Mouse (Mus musculus): ENCODE results near the gene Fgd1.
A peak's percentile ranks its signal among the peaks of the same experiment; 100 is the strongest.

Fgd1 gene

GRCm38 (mm10) chrX:151045850-151046249 is at the start of gene Fgd1:
Gene Fgd1 (plus strand): TSS chrX:151046150.
- no peak for DNase-seq

DNA sequence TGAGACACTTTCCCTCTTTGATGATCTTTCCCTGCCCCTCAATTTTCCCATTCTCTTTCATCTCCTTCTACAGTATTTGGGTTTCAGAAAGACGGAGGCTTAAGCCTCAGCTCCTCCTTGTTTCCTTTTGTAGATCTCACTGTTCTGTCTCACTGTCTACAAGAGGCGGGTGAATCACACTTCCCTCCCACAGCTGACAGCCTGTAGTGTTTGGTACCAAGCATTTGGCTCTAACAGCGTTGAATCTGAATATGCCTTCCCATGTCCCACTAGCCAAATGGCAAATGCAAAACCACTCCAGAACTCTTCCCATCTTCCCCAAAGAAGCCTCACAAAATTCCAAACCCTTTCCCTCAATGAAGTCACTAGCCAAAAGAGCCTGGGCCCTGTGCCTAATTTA is 49.2 kb upstream of the Fgd1 start:
- DNase-seq, result no peak

GRCm38 (mm10) chrX:151016938-151017877 is 28.7 kb upstream of the Fgd1 start, which contains the start of gene Gnl3l:
Gene Gnl3l (minus strand): TSS chrX:151017322.
- DNase-seq, result peak; percentile 91

DNA sequence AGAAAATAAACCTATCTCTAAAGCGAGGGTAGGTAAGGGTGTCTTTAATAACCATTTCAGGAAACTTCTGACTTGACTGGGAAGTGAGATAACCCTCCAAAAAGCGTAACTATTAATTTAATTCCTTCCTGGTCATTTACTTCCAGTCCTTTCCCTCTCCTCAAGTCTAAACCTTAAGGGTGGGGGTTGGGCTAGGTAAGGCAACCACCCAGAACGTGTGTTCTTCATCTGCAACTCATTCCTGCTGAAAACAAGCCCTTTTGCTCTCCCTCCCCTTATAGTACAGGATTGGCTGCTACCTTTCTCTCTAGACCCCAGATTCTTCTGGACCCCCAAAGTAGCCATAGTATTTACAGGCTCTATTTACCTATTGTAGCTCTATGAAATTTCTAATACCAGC is 28.1 kb upstream of the Fgd1 start:
- peak; percentile 1 for DNase-seq

- no peak for DNase-seq
Measured at GRCm38 (mm10) chrX:151018798-151019197, 27.2 kb upstream of the Fgd1 start.

DNA sequence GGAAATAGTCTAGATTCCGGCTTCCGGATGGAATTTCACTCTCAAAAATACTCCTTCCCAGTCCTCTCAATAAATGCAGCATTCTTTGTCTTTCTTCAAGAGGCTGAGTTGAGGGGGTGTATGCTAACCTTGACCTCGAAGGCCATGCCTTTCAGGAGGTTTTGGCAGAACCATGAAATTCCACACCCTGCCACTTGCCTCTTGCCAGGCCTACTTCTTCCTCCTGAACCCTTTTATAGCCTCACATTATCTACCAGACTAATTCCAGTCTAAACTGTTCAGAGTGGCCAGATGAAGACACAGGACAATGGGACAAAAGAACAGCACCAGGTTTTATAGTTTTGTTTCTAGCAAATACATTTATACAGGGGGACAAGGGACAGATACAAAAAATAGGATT is 14.6 kb upstream of the Fgd1 start:
- no peak for DNase-seq

- no peak for DNase-seq
Measured at GRCm38 (mm10) chrX:151041223-151041622, 4.7 kb upstream of the Fgd1 start.

DNA sequence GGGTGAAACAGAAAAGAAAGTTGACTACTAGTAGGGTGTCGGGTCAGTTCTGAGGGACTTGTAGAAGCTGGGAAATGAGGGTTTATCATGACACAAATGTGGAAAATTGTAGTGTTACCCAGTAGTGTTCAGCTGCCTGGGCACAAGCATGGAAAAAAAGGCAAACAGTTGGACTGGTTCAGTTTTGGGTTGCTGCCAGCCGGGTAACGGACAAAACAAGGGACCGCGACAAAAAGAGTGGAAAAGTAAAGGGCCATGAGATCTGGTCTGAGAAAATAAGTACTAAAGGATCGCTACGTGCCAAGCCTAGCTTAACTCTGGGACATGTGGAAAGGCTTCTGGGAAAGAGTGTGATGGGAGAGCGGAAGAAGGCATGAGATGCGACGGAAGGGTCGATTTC is 371 bp downstream of the Fgd1 start:
- DNase-seq, result no peak

GRCm38 (mm10) chrX:151046777-151047430 is 954 bp downstream of the Fgd1 start:
- peak; percentile 48 for DNase-seq

- no peak for DNase-seq
Measured at GRCm38 (mm10) chrX:151047431-151048058, 1.6 kb downstream of the Fgd1 start.

DNA sequence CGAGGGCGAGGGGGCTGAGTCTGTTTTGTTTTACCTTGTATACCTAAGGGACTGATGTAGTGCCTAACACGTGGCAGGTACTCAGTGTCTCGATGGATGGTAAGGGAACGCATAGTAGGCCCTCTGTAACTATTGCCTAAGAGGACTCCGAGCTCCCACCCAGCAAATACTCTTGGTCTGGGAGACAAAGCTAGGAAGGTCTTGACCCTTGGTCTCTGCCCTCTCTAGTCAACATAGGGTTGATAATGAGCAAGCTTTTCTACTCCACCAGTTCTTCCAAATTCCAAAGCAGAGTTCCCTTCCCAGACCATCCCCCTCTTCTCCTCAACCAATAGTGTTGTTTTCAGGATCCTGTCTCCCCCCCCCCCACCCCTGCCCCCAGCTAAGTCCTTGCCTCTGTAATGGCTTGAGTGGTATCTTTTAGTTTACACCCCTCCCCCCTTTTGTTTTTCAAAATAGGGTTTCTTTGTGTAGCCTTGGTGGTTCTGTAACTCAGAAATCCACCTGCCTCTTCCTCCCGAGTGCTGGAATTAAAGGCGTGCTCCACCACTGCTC is 3.8 kb downstream of the Fgd1 start:
- DNase-seq, result no peak

DNA sequence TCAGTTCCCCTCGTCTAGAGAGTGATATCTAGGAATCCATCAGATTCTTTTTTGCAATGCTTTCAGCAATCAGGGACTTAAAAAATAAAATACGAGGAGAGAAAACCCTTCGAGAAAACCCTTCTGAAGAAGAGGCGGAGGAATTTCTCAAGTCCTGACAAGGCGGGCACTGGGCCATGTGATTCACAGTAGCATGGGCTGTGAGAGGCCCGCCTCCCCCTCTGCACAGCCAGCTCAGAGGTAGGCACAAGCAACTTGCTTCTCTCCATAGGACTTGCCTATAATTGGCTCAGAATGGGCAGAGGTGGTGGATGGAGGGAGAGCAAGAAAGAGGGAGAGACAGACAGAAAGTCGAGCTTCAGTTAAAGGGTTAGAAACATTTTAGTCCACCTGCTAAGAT is 4.4 kb downstream of the Fgd1 start:
- DNase-seq, result no peak

GRCm38 (mm10) chrX:151054489-151054888 is 8.5 kb downstream of the Fgd1 start:
- no peak for DNase-seq

DNA sequence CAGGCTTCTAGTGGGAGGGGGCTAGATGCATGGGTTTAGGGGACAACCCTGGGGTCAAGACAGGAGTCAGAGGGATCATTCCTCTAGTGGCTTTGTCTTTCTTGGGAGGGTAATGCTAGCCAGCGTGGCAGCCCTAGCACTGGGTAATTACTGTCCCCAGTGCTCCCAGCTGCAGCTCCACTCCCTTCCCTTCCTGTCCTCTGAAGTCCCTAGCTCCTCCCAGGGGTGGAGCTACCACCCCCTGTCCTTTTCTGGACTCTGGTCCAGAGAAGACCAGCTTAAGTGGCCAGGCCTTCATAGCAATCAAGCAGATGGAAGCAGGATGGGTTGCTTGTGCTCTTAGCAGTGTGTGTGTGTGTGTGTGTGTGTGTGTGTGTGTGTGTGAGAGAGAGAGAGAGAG is 9.6 kb downstream of the Fgd1 start:
- no peak for DNase-seq

- DNase-seq, result no peak
Measured at GRCm38 (mm10) chrX:151059346-151059745, 13.4 kb downstream of the Fgd1 start.

DNA sequence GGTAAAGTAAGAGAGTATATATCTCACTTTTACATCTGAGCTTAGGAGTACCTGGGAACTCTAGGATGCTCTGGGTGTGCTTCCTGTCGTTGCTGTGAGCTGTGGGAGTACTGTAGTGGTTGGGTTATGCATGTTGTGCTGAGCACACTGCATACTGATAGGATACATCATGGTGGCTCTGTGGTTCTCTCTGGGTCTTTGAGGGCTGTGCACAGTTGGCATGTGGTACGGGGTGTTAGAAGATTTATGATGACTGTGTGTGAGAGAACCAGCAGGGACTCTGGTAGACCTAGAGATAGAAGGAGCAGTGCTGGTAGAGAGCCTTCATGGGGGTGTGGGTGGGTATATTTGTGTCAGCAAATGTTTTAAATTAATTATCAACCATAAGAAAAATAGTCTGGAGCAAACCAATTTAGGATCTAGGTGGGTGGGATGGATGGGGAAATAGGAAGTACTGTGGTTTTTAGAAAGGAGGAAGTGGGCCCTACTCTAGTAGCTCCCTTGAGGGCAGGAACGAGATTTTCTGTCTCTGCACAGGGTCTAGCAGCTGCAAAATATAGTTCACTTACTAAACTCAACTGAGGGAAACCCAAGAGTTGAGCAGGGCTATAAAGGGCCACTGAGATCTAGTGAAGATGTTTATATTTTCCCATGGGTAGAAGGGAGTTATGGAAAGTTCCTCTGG is 15.8 kb downstream of the Fgd1 start:
- no peak for DNase-seq

- DNase-seq, result no peak
Measured at GRCm38 (mm10) chrX:151066071-151066666, 20.2 kb downstream of the Fgd1 start.

- DNase-seq, result no peak
Measured at GRCm38 (mm10) chrX:151067876-151068275, 21.9 kb downstream of the Fgd1 start.

DNA sequence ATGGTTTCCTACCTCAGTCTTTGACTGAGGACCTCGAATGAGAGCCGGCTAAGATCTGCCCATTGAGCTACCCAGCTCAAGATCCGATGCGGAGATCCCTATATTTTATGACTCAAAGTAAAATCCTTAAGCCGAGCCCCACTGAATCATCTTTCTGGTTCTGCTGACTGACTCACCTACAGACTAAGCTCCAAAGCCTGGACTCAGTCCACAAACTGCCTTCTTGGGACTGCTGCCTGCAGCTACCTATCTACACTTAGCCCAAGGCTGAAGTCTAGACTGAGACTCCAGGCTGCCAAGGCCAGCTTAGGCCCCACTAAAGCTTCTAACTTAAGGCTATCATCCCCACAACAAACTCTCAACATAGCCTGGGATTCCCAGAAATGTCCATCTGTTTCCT is 30.1 kb downstream of the Fgd1 start:
- DNase-seq, result no peak

- no peak for DNase-seq
Measured at GRCm38 (mm10) chrX:151076941-151077485, 31.1 kb downstream of the Fgd1 start.

GRCm38 (mm10) chrX:151085599-151085998 is 39.6 kb downstream of the Fgd1 start:
- no peak for DNase-seq

- no peak for DNase-seq
Measured at GRCm38 (mm10) chrX:151087418-151087817, 41.5 kb downstream of the Fgd1 start.
